Mouse (Mus musculus) cerebellum, adult 9-10 months (tissue): Measurements from ENCODE around the gene Camta1.

Experiments used
- DNase-seq: peaks from one replicate; pipeline ENCODE4 v3.0.0; 2022

The Camta1 gene

GRCm38 (mm10) chr4:151238970-151239684 is 622.5 kb downstream of the Camta1 start:
- DNase-seq, result no peak

GRCm38 (mm10) chr4:151237501-151237900 is 624.2 kb downstream of the Camta1 start:
- no peak for DNase-seq

- DNase-seq, result peak; percentile 36
These were observed 626.7 kb downstream of the Camta1 start for GRCm38 (mm10) chr4:151234981-151235380.

- DNase-seq, result no peak
These were observed 629.6 kb downstream of the Camta1 start for GRCm38 (mm10) chr4:151232028-151232427.

DNA sequence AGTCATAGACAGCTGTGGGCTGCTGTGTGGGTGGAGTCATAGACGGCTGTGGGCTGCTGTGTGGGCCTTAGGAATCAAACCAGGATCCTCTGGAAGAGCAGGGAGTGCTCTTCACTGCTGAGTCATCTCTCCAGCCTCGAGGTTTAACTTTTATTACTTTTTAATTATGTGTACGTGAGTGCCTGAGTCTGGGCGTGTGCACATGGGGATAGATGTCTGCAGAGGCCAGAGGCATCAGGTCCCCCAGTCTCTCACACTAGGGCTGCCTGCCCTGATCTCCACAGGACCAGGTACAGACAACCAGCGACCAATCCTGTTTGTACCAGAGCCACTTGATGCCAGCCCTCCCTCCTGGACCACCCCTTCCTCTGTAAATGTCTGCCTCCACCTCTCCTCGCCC is 632.6 kb downstream of the Camta1 start:
- DNase-seq, result no peak

DNA sequence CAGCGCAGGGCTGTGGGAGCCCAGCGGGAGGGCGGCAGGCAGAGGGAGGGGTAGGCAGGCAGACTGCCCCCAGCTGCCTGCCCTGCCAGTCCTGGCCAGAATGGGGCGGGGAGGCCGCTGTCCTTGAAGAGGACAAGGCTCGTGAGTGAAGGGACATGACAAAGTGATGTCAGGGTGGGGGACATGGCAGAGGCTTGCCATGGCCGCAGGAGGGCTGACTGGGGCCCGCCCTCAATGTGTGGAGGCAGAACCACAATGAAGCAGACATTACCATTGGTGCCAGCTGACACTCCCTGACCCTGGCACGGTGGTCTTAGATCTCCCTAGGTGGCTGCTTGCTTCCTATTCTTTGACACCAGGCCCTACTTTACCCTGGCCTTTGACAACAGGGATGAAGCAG is 635.2 kb downstream of the Camta1 start:
- DNase-seq, result no peak

DNA sequence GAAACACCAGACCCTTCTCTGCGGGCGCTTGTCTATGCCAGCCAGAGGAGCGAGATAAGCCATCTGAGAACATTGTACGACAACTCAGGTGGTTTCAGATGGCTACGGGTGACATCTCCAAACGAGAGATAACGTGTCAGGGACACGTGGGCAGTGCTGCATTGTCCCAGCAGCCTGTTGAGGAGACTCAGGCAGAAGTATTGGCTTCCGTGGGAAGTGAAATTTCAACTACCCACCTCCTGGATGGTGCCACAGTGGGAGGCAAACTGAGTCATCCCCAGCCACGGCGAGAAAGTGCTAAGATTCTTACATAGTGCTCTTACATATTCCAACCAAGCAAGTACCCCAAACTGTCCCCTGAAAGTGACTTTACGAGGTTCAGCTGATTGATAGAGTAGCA is 637.7 kb downstream of the Camta1 start:
- DNase-seq, result no peak

DNA sequence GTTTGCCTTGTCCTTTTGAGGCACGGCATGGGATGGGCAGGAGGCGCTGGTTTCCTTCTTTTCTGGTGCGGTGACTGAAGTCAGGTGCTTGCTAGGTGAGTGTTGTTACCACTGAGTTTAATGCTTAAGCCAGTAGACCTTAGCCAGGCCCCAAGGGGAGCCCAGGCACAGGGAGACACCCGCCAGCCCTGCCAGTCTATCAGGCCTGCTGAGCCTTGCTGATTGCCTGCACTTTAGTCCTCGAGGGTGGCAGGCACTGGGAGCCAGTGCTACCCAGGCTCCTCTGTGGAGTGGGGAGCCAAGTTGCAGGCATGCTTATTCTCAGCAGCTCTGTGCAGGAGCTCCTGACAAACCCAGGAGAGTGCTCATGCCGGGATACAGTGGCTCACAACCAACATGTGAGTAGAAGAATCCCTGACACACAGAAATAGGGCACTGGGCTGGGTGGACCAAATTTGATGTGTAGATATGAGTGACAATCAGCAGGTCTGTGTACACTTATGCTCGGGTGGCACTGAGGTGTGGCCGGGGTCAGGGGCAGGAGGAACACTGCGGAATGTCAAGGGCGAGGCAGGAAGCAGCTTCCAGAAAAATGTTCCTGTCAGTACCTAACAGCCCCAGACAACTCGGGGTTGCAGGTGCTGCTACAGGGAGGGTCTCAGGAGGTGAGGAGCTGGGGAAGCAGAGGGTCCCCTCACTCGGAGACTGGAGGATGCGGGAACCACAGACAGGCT is 638.2 kb downstream of the Camta1 start:
- DNase-seq, result no peak

GRCm38 (mm10) chr4:151222635-151223034 is 639.0 kb downstream of the Camta1 start:
- no peak for DNase-seq

- DNase-seq, result no peak
These were observed 645.0 kb downstream of the Camta1 start for GRCm38 (mm10) chr4:151216553-151217292.

- no peak for DNase-seq
These were observed 645.8 kb downstream of the Camta1 start for GRCm38 (mm10) chr4:151215866-151216265.

- DNase-seq, result no peak
These were observed 646.5 kb downstream of the Camta1 start for GRCm38 (mm10) chr4:151215179-151215578.

DNA sequence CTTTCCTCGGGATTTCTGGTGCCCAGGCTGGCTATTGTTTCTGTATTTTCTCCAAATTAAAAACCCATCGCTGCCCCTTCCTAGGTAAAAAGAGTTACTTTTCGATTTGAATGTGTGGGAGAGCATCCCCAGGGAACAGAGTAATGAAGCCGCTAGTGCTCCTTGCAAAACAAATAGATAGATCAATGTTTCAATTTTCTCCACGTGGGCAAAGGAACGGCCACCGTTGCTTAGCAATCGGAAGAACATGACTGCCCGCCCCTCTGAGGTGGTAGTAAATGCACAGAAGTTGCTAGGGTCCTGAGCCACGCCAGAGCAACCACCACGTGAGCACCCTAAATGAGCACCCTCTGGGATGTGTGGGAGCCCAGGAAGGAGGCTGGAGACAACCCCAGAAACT is 648.2 kb downstream of the Camta1 start:
- DNase-seq, result no peak

DNA sequence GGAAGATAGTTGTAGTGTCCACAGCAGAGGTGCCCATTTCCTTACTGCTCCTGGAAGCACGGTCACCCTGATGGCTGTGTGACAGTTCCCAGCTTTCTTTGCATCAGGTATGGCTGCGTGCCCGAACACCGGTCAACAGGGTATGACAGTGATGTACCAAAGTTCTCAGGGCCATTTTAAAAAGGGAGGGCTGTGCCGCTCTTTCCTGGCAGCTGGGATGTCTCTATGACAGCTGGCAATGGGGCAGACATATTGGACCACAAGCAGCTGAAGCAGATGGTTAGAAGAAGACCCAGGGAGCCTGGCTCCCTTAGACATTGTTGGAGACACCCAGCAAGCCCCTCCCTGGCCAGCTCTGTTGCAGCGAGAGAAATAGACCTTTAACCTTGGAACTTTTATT is 649.7 kb downstream of the Camta1 start:
- DNase-seq, result no peak

GRCm38 (mm10) chr4:151207566-151207965 is 654.1 kb downstream of the Camta1 start:
- DNase-seq, result no peak

GRCm38 (mm10) chr4:151202891-151203290 is 658.8 kb downstream of the Camta1 start:
- no peak for DNase-seq

DNA sequence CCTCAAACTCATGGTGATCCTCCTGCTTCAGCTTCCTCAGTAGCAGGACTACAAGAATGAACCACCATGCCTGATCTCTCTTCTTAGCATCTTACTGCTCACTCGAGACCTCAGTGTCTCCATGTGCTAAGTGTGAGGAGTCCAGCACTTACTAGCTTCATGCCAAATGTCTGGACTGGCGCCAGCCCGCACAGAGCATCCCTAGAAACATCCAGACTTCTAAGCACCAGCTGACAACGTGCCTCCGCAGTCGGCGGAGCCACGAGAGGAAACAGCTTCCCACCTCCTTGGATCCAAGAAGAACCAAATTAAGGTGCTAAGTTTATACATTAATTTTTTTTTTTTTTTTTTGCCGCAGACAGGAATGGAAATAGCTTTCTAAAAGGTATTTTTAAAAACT is 661.4 kb downstream of the Camta1 start:
- no peak for DNase-seq

- no peak for DNase-seq
These were observed 666.5 kb downstream of the Camta1 start for GRCm38 (mm10) chr4:151195126-151195525.

GRCm38 (mm10) chr4:151194715-151195097 is 667.0 kb downstream of the Camta1 start:
- DNase-seq, result no peak

DNA sequence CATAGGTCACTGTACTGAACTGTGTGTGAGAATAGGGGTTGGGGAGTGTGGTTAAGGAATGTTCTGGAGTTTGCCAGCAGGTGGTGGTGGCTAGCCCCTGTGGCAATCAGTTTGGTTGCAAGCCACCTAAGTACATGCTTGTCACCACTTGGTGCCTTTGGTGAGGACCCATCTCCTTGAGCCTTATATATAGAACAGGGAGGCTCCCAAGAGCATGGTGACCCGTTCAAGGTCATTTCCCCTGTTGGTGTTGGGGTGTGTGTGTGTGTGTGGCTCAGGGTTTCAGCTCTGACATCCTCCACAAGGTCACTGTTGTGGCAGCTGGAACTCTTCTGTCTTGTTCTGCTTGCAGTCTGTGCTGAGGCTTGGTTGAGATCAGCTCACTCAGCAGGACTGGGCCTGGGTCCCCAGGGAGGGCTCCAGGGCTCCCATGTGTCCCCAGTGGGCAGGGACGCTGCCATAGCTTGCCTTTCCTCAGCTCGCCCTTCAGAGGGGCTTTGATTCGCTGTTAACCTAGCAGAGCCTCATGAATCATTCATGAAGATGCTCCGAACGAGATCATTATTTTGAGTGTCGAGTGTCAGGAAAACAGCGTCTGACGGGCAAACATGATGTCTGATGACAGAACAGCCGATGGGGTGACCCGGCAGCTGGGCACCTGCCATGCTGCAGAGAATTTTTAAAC is 667.5 kb downstream of the Camta1 start:
- DNase-seq, result no peak

- no peak for DNase-seq
These were observed 675.2 kb downstream of the Camta1 start for GRCm38 (mm10) chr4:151186447-151186846.

DNA sequence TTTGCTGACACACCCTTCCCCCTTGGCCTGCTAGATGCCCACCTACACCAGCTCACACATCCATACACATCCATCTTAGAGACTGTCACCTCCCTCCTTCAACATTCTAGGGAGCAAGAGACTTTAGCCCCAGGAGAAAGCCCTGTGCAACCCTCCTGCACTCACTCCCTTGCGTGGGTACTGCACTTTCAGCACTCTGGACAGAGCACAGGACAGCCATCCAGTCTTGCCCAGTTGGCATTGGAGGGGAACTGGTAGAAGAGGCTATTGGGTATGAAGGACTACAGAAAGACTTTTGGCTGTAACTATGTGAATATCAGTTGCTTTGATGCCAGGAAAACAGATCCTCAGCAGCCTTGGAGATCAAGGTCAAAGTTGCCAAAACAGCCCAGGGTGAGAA is 675.9 kb downstream of the Camta1 start:
- DNase-seq, result no peak

- no peak for DNase-seq
These were observed 681.2 kb downstream of the Camta1 start for GRCm38 (mm10) chr4:151180394-151180902.
